15 mouse cellular contexts compared by ENCODE assay signal in the genomic region with DNA sequence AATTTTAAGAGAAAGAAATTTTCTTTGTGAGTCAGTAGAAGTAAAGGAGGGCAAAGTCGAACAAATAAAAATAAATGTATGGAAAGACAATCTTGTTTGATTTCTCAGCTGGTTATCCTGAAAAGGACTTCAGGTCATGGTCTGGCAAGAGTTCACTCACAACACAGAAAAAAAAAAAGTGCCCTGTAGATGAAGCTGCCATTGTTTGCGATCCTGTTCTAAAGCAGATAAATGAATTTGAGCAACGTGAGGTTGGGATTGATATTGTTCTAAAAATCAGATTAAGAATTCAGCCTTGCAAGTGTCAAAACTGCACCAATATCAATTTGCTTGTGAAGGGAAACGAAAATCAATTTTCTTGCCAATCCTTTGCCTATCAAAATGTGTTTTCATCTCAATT. TPM values are rescaled to one million over a fixed set of nuclear protein-coding genes. Genes with fewer than 3 reads are reported as not detected.
"Had no signal": no experiment of that assay in that cellular context is flagged by ENCODE, and none has a peak within 500 bp of the region (broad histone marks: within the 10 kb centered on the region; RNA-seq: fewer than 3 reads in every experiment).

No protein-coding gene starts in this region.

- H3K9ac ChIP-seq: kidney, embryonic 15.5 days; limb, embryonic 12.5 days; liver, embryonic 13.5 days; liver, postnatal 0 days; midbrain, embryonic 15.5 days; neural tube, embryonic 13.5 days had no signal

- ATAC-seq: liver, postnatal 0 days; midbrain, embryonic 15.5 days had no signal

- H3K4me1 ChIP-seq: liver, embryonic 13.5 days had no signal

- H3K9me3 ChIP-seq: kidney, embryonic 15.5 days; limb, embryonic 12.5 days; liver, embryonic 13.5 days; midbrain, embryonic 15.5 days; neural tube, embryonic 13.5 days had no signal

- H3K4me2 ChIP-seq: kidney, embryonic 15.5 days; liver, embryonic 13.5 days; midbrain, embryonic 15.5 days; neural tube, embryonic 13.5 days had no signal

- H3K36me3 ChIP-seq: kidney, embryonic 15.5 days; limb, embryonic 12.5 days; liver, embryonic 13.5 days; midbrain, embryonic 15.5 days; neural tube, embryonic 13.5 days had no signal

- H3K27ac ChIP-seq: kidney, embryonic 15.5 days; left cerebral cortex, adult 2 months; limb, embryonic 12.5 days; liver, embryonic 13.5 days; midbrain, embryonic 15.5 days; neural tube, embryonic 13.5 days; stomach, postnatal 0 days had no signal

- H3K4me3 ChIP-seq: kidney, embryonic 15.5 days; left cerebral cortex, adult 2 months; liver, embryonic 13.5 days; midbrain, embryonic 15.5 days; neural tube, embryonic 13.5 days had no signal

- DNase-seq: kidney, adult 2 months; kidney, postnatal 14 days; liver; liver, embryonic 13.5 days; liver, postnatal 0 days; lung, postnatal 36 days; thymus, postnatal 4 days had no signal

RNA-seq across cellular contexts. Expression of gene Tbx18, which starts 6.2 kb away (rescaled TPM):
- total RNA-seq: megakaryocyte progenitor cell, adult 5-6 weeks; monocyte, adult 5-6 weeks had no signal
- polyA plus RNA-seq: liver, postnatal 0 days had no signal
